Mouse (Mus musculus): ENCODE results near the gene Nfatc2. TPM values are rescaled to one million over a fixed set of nuclear protein-coding genes. Genes with fewer than 3 reads are reported as not detected.

Nfatc2 gene
- polyA plus RNA-seq, 1 experiment from 2014 or later, result 0.54 TPM

GRCm38 (mm10) chr2:168458583-168458982 lies 142.9 kb downstream of the Nfatc2 start:
- no peaks in the 10 kb centered on the region for H3K27me3 ChIP-seq (ENCODE audit: low read depth, poor library complexity, severe bottlenecking)
- no peak for DNase-seq (ENCODE audit: low spot score)
- H3K4me1 ChIP-seq, result peaks cover 7% of the 10 kb centered on the region
- H3K27ac ChIP-seq (replicated peaks), result no peak overlapping the region
- no peak overlapping the region for H3K4me3 ChIP-seq
- H3K9me3 ChIP-seq (replicated peaks), result no peaks in the 10 kb centered on the region
- H3K36me3 ChIP-seq, result no peaks in the 10 kb centered on the region
- WGBS, result 81% methylated on average over 9 of the region's 9 CpGs

- no peak overlapping the region for H3K27ac ChIP-seq (replicated peaks)
- no peaks in the 10 kb centered on the region for H3K27me3 ChIP-seq (ENCODE audit: low read depth, poor library complexity, severe bottlenecking)
- no peaks in the 10 kb centered on the region for H3K9me3 ChIP-seq (replicated peaks)
- H3K4me1 ChIP-seq, result peaks cover 16% of the 10 kb centered on the region
- DNase-seq (ENCODE audit: low spot score), result no peak
- H3K36me3 ChIP-seq, result no peaks in the 10 kb centered on the region
- no peak overlapping the region for H3K4me3 ChIP-seq
- 63% methylated on average over 30 of the region's 30 CpGs for WGBS
Observed at GRCm38 (mm10) chr2:168451714-168452708, 149.4 kb downstream of the Nfatc2 start.

- no peaks in the 10 kb centered on the region for H3K9me3 ChIP-seq (replicated peaks)
- H3K36me3 ChIP-seq, result no peaks in the 10 kb centered on the region
- WGBS, result 16% methylated on average over 3 of the region's 3 CpGs
- H3K27me3 ChIP-seq (ENCODE audit: low read depth, poor library complexity, severe bottlenecking), result no peaks in the 10 kb centered on the region
- DNase-seq (ENCODE audit: low spot score), result peak; percentile 61
- no peak overlapping the region for H3K4me3 ChIP-seq
- peaks cover 16% of the 10 kb centered on the region for H3K4me1 ChIP-seq
- no peak overlapping the region for H3K27ac ChIP-seq (replicated peaks)
Observed at GRCm38 (mm10) chr2:168450977-168451376, 150.5 kb downstream of the Nfatc2 start.

- Histone ChIP-seq H3K4me1 (peaks cover 21% of the 10 kb centered on the region), H3K4me3 (no peak overlapping the region), H3K9me3 (replicated peaks) (no peaks in the 10 kb centered on the region), H3K36me3 (no peaks in the 10 kb centered on the region), H3K27ac (replicated peaks) (no peak overlapping the region), H3K27me3 (ENCODE audit: low read depth, poor library complexity, severe bottlenecking) (0 out of 2 replicates have a peak, but pooled peaks cover 4% of the 10 kb centered on the region)
- WGBS, result 67% methylated on average over 5 of the region's 5 CpGs
- DNase-seq (ENCODE audit: low spot score), result no peak
Observed at GRCm38 (mm10) chr2:168448054-168448453, 153.4 kb downstream of the Nfatc2 start.

DNA sequence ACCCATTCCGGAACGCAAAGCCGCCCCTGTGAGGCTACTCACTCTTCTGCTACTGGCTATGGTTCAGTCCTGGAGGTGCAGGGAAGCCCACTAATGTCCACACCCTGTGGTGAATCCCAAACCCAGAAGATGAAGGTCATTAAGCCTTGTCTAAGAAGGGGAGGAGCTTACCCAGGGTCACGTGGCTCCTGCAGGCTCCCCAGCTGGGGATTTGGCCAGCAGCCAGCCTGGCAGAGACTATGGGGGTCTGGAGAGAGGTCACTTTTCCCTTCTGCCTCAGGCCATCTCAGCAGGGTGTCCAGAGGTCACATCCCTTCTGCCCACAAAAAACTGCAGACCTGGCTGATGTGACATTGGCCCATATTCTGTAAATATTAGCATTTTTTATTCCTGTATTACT lies 153.9 kb downstream of the Nfatc2 start:
- H3K27me3 ChIP-seq (ENCODE audit: low read depth, poor library complexity, severe bottlenecking), result 0 out of 2 replicates have a peak, but pooled peaks cover 4% of the 10 kb centered on the region
- peaks cover 21% of the 10 kb centered on the region for H3K4me1 ChIP-seq
- 34% methylated on average over 4 of the region's 4 CpGs for WGBS
- H3K27ac ChIP-seq (replicated peaks), result no peak overlapping the region
- H3K4me3 ChIP-seq, result no peak overlapping the region
- DNase-seq (ENCODE audit: low spot score), result peak; percentile 28
- H3K9me3 ChIP-seq (replicated peaks), result no peaks in the 10 kb centered on the region
- no peaks in the 10 kb centered on the region for H3K36me3 ChIP-seq

DNA sequence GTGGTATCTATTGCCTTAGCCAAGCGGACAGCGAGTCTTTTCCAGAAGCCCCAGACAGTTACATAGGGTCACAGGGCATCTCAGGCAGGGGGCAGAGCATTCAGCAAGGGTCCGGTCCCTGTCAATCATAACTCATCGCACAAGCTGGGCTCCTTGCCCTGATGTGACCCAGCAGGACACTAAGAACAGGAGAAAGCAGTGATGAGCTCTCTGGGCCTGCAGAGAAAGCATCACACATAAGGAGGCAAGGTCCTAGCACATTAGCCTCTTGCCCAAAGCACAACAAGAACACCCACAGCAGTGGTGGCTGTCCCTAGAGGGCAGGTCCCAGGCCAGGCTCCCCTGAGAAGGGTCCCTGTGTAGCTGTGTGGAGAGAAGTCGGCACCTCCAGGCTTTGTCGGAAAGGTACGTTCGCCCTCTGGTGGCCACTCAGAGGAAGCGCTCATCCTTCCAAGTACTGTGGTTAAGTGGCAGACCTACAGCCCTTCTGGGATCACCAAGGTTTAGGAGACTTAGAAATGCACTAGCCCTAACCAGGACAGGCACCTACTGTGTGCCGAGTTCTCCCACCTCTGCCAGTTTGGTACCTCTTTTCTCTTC lies 156.1 kb downstream of the Nfatc2 start:
- H3K36me3 ChIP-seq, result no peaks in the 10 kb centered on the region
- H3K27me3 ChIP-seq (ENCODE audit: low read depth, poor library complexity, severe bottlenecking), result 0 out of 2 replicates have a peak, but pooled peaks cover 4% of the 10 kb centered on the region
- H3K9me3 ChIP-seq (replicated peaks), result peaks cover 14% of the 10 kb centered on the region
- H3K4me1 ChIP-seq, result peaks cover 18% of the 10 kb centered on the region
- peak; percentile 71 for DNase-seq (ENCODE audit: low spot score)
- 37% methylated on average over 10 of the region's 10 CpGs for WGBS
- H3K4me3 ChIP-seq, result no peak overlapping the region
- no peak overlapping the region for H3K27ac ChIP-seq (replicated peaks)

GRCm38 (mm10) chr2:168444126-168444525 lies 157.3 kb downstream of the Nfatc2 start:
- Histone ChIP-seq H3K27me3 (ENCODE audit: low read depth, poor library complexity, severe bottlenecking) (0 out of 2 replicates have a peak, but pooled peaks cover 4% of the 10 kb centered on the region), H3K36me3 (no peaks in the 10 kb centered on the region), H3K4me3 (no peak overlapping the region), H3K4me1 (peaks cover 23% of the 10 kb centered on the region), H3K27ac (replicated peaks) (no peak overlapping the region), H3K9me3 (replicated peaks) (peaks cover 14% of the 10 kb centered on the region)
- 39% methylated on average over 8 of the region's 8 CpGs for WGBS
- DNase-seq (ENCODE audit: low spot score), result no peak

DNA sequence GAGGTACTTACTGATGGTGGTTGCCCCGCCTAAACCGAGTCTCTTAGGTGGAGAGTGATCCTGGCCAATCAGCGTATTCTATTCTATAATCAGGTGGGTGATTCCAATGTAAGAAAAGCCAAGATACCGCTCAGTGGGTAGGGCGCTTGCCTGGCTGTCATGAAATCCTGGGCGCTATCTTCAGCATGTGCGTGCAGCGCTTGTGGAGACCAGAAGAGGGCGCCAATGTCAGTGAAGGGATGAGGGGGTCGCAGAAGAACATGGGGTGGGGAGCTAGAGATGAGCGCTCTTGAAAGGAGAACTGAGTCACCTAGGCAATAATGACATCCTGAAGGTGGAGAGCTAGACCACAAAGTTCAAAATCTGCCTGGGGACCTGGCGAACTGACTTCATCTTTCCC lies 160.0 kb downstream of the Nfatc2 start:
- DNase-seq (ENCODE audit: low spot score), result no peak
- no peaks in the 10 kb centered on the region for H3K36me3 ChIP-seq
- peaks cover 14% of the 10 kb centered on the region for H3K9me3 ChIP-seq (replicated peaks)
- no peak overlapping the region for H3K27ac ChIP-seq (replicated peaks)
- no peak overlapping the region for H3K4me3 ChIP-seq
- H3K4me1 ChIP-seq, result peaks cover 23% of the 10 kb centered on the region
- H3K27me3 ChIP-seq (ENCODE audit: low read depth, poor library complexity, severe bottlenecking), result 0 out of 2 replicates have a peak, but pooled peaks cover 4% of the 10 kb centered on the region
- WGBS, result 90% methylated on average over 12 of the region's 12 CpGs

DNA sequence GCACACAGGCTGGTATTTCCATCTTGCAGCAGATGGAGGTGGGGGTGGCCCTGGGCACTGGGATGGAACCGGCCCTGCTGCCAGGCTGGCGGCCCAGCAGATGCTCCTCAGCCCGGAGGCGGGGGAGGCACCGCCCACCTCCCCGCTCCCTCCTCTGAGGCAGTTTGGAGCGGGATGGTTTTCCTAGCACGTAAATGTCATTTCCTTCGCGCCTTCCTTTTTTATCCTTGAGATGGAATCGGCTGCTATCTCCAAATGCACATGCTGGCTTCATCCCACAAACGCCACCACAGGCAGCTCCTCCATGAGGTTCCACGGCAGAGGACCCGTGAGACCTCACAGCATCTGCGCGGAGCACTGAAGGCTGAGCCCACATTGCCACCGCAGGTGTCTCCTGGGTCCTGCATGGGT lies 160.5 kb downstream of the Nfatc2 start:
- Histone ChIP-seq H3K4me3 (no peak overlapping the region), H3K4me1 (peaks cover 23% of the 10 kb centered on the region), H3K9me3 (replicated peaks) (peaks cover 14% of the 10 kb centered on the region), H3K36me3 (no peaks in the 10 kb centered on the region), H3K27ac (replicated peaks) (no peak overlapping the region), H3K27me3 (ENCODE audit: low read depth, poor library complexity, severe bottlenecking) (0 out of 2 replicates have a peak, but pooled peaks cover 4% of the 10 kb centered on the region)
- DNase-seq (ENCODE audit: low spot score), result no peak
- WGBS, result 91% methylated on average over 17 of the region's 17 CpGs

GRCm38 (mm10) chr2:168438981-168439452 lies 162.4 kb downstream of the Nfatc2 start:
- 54% methylated on average over 8 of the region's 8 CpGs for WGBS
- Histone ChIP-seq H3K4me1 (peaks cover 20% of the 10 kb centered on the region), H3K27me3 (ENCODE audit: low read depth, poor library complexity, severe bottlenecking) (no peaks in the 10 kb centered on the region), H3K36me3 (no peaks in the 10 kb centered on the region), H3K9me3 (replicated peaks) (peaks cover 14% of the 10 kb centered on the region), H3K4me3 (no peak overlapping the region), H3K27ac (replicated peaks) (peak overlapping the region; percentile 28; the same call in 1 of the 2 replicates)
- no peak for DNase-seq (ENCODE audit: low spot score)

DNA sequence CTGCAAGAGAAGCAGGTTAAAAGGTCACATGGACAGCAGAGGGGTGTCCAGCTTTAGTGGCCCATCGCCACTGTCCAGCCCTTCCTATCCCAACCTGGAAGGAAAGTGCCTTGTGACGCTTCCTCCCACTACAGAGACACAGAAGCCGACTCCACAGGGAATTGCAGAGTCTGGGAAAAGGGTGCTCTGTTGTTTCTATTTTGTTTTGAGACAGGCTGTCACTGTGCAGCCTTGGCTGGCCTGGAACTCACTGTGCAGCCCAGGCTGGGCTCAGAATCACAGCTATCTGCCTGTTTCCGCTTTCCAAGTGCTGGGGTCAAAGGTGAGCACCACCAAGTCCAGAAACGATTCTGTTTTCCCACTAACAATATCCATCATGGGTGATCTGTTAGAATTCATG lies 167.3 kb downstream of the Nfatc2 start:
- DNase-seq (ENCODE audit: low spot score), result no peak
- no peak overlapping the region for H3K4me3 ChIP-seq
- H3K27me3 ChIP-seq (ENCODE audit: low read depth, poor library complexity, severe bottlenecking), result no peaks in the 10 kb centered on the region
- no peaks in the 10 kb centered on the region for H3K9me3 ChIP-seq (replicated peaks)
- peaks cover 14% of the 10 kb centered on the region for H3K4me1 ChIP-seq
- 80% methylated on average over 5 of the region's 5 CpGs for WGBS
- H3K36me3 ChIP-seq, result no peaks in the 10 kb centered on the region
- H3K27ac ChIP-seq (replicated peaks), result no peak overlapping the region

DNA sequence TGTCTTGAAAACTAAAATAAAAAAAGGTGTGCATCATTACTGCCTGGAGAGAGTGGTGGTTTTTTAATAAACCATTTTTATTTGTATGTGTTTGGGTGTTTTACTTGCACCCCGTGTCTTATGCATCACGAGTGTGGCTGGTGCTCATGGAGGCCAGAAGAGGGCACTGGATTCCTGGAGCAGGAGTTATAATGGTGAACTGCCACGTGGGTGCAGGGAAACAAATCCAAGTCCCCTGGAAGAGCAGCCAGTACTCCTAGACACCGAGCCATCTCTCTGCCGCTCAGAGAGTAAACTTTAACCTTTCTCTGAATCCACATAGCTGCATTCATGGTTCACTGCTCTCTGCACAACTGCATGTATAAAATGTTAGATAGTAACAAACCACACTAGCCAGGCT lies 168.1 kb downstream of the Nfatc2 start:
- H3K27ac ChIP-seq (replicated peaks), result no peak overlapping the region
- H3K27me3 ChIP-seq (ENCODE audit: low read depth, poor library complexity, severe bottlenecking), result no peaks in the 10 kb centered on the region
- WGBS, result 75% methylated on average over 5 of the region's 5 CpGs
- H3K36me3 ChIP-seq, result no peaks in the 10 kb centered on the region
- no peaks in the 10 kb centered on the region for H3K9me3 ChIP-seq (replicated peaks)
- no peak for DNase-seq (ENCODE audit: low spot score)
- no peak overlapping the region for H3K4me3 ChIP-seq
- peaks cover 6% of the 10 kb centered on the region for H3K4me1 ChIP-seq

GRCm38 (mm10) chr2:168432394-168432793 lies 169.1 kb downstream of the Nfatc2 start:
- H3K4me3 ChIP-seq, result no peak overlapping the region
- no peaks in the 10 kb centered on the region for H3K4me1 ChIP-seq
- H3K36me3 ChIP-seq, result no peaks in the 10 kb centered on the region
- DNase-seq (ENCODE audit: low spot score), result no peak
- H3K27me3 ChIP-seq (ENCODE audit: low read depth, poor library complexity, severe bottlenecking), result no peaks in the 10 kb centered on the region
- WGBS, result 92% methylated on average over 7 of the region's 7 CpGs
- no peaks in the 10 kb centered on the region for H3K9me3 ChIP-seq (replicated peaks)
- no peak overlapping the region for H3K27ac ChIP-seq (replicated peaks)

Data from midbrain, embryonic 10.5 days (tissue).